Mouse (Mus musculus) embryo, embryonic 9.5 days (tissue): ENCODE measurements at regions not wholly inside any gene's neighbourhood (a gene's known extent, or its start where the extent isn't known, plus 50 kb on each side); places are given as distances from the start of the nearest gene placed in this dataset.

ENCODE experiments used
- DNase-seq: peaks from one replicate; pipeline ENCODE4 v3.0.0-alpha.2; 2017; ENCODE audit errors: extremely low spot score

DNA sequence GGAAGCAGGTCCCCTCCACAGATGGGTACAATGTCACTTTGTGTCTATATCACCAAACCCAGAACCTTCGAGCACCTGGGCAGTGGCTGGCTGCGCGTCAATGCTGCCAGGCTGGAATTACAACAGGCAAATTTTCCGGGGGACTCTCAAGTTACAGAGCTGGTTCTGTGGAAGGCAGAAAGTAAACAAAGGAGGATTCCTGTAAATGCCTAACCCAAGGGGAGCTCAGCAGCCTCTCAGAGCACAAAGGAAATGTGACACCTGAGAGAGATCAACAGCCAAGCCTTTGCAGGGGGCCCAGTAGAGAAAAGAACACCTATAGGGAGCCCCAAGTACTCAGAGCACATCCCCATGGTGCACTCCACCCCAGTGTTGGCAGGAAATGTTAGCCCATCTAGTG is 70.7 kb downstream of the Setd4 start:
- DNase-seq, result no peak

DNA sequence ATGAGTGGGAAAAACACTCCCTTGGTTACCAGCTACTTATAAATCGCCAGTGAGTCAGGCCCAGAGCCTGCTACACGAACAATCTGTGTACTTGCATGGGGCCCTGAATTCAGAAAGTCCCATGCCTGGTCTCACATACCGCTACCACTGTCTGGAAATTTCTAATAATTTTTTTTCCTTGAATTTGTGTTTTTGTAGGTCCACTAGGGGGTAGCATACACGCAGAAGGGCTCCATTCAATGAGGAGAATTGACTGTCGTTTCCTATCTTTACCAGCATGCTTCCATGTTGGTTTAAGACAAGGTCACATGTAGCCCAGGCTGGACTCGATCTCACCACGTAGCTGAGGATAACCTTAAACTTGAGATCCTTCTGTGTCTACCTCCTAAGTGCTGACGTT is 71.9 kb downstream of the Setd4 start:
- no peak for DNase-seq

DNA sequence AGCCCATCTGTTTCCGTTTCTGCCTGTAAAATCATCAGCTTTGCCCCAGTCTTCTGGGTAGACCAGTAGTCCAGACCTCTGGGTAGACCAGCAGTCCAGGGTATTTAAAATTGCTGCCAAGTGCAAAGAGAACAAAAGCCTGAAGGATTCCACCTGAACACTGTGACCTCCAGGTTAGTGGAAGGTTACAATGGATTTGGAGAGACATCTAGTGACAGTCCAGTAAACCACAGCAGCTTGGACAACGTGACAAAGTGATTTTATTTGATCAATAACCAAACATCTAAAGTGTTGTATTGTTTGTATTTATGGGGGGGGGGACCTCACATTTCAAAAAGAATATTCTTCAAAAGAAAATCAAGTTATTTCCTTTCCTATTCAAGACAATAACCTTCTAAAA is 81.4 kb downstream of the Setd4 start:
- DNase-seq, result no peak

DNA sequence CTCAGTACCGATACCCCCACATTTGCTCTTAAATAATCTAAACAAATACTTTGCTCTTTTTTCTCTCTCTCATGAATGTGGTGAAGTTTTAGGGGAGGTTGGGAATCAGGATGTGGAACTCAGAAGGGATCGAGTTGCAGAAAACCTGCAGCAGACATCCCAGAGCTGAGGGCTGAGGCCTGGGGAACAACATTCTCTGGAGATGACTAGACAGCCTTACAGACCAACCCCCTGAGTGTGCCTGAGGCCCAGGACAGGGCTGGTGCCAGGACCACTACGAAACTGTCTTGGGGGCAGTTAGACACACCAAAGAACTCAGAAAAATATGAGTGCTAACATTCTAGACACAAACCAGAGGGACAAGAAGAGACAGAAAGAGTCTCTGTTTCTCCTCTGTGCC is 83.4 kb downstream of the Setd4 start:
- no peak for DNase-seq

DNA sequence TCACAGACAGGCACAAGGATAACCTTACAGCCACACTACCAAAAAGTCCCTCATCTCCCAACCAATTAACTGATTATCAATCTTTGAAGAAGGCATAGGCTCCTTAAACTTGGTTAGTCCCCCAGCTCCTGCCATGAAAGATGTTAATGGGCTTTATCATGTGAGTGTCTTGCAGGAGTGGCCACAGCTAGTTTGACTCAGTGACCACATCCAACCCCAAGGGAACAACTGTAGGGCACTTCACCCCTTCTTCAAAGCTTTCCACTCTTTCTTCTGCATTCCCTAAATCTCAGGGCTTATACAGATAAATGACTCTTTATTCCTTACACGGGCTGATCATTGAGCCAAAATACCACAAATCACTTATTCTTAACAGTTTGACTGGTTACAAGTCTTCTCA is 85.2 kb downstream of the Setd4 start:
- DNase-seq, result no peak

DNA sequence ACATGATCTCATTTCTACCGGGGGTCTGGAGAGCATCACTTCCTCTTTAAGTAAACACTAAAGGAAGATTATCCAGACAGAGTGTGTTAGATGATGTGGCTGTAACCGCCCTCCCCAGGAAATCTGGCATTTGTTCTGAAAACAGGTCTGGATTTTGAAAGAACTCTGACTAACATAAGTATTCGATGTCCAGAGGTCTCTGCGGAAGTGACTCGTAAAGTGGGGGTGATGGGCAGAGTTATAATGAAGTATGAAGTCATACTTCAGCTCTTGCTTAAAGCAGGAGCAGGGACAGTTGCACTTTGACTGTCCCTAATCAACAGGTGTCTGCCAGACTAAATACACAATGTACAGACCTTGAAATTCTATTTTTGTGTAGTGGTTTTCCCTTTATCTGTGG is 87.1 kb downstream of the Setd4 start:
- DNase-seq, result no peak

DNA sequence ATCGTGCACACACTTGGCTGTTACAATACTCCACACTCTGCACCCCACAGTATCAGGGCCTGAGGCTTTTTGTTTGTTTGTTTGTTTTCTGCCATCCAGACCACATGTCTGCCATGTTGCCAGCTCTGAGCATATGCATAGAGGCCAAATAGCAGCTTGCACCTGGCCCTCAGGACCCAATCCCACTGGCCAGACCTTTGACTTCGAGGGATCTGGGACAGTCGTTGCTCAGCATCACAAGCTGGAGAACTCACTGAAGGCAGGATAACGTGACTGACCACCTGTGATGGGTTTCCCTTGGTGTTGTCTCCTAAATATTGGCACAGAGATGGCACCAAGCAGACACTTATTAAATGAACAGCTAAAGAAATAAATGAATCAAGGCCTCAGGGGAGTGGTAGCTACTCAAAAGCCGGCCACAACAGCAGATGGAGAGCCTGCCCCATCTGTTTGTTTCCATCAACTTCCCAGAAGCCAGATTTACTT is 88.4 kb downstream of the Setd4 start:
- no peak for DNase-seq

DNA sequence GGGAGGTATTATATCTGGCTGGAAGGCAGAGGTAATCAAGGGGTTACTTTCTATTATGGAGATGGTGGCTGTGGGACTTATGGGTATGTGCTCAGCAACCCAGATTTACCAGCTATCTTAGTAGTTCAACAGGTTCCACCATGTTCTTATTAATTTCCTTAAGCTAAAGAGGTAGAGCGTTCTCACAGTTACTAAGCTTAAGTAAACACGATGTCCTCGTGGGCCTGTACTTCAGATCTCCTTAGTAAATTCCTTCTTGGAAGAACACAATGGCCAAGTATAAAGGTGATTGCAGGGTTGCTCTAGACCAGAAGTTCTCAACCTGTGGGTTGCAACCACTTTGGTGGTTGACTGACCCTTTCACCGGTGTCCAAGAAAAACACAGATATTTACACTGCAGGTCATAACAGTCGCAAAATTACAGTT is 90.2 kb downstream of the Setd4 start:
- DNase-seq, result no peak

DNA sequence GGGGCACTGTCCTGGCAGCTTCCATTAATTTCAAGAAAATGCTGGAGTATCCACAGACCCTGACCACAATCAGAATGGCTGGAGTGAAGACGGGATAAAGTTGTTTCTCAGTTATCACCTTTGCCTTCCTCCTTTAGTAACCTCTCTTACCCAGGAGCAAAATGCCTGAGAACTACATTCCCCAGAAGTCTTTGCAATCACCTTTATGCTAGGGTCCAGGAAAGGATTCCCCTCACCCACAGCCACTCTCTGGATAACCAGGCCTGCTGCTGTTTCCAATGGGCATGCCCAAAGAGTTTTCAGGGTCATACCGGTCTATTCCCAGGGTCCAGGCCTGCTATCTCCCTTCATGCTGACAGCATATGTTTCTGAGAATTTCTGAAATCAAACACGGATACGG is 91.9 kb downstream of the Setd4 start:
- DNase-seq, result no peak

DNA sequence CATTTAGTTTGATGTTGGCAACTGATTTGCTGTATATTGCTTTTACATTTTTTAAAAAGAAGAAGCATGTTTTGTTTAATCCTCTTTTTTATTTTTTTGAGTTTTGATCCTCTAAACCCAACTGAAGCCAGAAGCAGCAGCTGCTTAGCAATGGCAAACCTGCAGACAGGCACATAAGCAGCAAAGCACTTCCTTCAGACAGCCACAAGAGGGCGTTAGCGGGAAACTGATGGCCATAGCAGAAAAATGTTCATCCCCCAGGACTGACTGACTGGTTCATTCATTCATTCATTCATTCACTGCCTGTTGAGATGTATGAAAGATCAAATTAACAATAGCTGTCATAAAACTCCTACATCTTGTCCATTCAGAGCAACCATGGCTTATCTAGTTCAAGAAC is 92.3 kb downstream of the Setd4 start:
- no peak for DNase-seq

DNA sequence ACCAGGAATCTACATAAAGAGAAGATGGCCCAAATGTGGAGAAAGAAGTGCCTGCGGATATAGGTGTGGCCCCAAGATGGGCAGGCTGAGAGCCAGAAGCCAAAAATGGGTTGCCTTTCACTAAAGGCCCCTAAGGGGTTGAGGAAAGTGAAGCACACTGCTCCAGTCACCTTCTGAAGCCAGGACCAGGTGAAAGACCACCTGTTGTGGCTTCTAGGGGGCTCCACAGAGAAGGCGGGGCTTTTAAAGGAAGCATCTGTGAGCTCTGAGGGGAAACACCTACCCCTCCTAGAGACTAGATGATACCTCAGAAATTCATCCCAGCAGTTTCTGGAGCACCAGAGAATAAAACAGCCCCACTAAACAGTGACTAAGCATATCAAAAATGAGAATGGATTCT is 105.1 kb downstream of the Setd4 start:
- DNase-seq, result no peak

DNA sequence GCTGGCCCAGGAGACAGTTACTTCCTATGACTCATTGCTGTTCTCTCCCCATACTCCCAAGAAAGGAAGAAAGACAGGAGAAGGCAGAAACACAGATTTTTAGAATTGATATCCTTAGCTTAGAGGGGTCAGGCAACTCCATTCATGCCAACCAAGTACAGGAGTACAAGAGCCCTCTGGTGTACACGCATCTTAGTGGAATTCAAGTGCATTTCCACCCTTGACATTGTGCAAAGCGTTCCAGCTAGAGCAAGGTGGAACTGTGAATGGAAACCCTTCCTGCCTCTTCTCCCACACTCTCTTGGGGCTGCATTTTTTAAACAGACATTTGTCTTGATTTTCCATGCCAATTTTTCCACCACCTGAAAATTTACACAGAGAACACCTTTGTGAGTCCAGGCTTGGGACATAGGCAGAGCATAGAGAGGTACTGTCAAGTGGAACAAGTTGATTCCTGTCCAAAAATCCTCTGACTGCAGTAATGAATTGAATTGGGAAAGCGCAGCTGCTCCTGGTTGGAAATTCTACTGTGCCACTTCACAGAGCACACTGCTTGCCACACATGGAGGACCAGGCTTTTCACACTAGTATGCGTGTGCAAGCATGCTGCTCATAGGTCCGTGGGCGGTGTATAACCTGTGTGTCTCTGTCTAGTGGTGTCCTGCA is 110.4 kb downstream of the Setd4 start:
- no peak for DNase-seq

DNA sequence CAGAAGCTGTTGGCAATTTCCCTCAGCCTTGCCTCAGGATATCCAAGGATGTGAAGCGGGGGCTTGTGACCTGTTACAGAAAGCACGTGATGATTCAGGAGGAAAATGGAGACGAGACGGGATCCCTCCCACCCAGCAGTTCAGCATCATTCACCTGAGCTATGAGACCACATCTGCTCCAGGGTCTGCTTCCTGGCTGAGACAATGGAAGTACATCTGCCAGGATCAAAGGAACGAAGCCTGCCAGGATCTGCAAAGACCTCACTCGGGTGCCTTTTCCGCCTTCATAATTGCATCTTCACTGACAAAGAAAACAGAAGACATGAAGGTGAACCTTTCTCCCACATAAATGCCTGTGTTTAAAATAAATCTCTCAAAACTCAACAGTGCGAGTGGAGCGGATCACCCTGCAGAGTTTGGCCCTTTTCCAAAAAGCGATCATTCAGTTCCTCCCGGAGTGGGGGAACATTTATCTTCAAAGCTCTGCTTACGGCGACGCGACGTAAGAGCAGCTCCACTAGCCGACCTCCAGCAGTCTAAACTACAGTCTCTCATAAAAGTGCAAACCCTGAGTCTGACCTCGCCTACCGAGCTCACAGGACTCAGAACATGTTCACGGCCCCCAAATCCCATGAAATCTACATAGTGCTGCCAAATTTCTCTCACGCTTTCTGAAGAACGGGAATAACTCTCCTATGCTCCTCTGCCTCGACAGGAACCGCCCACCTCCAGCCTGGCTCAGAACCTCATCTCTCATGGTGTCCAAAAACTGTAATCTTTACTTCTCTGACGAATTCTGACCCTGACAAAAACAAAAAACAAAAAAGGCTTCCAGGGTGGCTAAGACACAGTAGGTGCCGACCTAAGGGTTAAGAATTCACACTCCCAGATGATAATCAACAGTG is 117.0 kb downstream of the Setd4 start:
- no peak for DNase-seq

DNA sequence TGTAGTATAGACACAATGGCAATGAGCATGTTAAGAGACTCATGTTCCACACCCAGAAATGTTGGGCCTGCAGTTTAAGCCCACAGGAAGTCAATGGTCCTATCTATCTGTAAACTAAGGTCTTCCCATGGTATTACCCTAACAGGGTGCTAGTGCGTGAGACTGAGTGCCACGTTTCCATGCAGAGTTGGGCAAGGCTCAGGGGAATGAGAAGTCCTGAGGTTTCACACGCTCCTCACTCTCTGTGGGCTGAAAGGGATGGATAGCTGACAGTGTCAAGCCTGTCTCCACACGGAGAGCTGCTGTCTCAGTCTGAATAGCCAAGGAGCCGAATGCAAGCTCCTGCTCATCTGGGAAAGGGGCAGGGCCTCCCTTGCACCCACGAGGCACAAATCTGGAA is 133.9 kb downstream of the Setd4 start:
- no peak for DNase-seq

DNA sequence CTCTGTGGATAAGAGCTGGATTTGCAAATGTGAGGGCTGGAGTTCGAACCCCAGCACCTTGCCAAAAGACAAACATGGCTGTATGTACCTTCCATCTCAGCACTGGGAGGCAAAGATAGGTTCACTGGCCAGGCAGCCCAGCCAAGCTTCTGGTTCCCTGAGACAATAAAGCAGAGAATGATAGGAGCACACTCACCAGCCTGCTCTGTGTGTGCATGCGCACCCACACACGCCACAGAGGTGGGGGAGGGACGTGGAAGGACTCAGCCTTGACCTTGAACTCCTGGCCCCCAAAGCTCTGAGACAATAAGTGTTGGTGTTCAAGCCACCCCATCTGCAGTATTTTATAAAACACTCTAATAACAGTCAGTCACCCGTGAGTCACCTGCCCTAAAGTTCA is 138.1 kb downstream of the Setd4 start:
- no peak for DNase-seq

DNA sequence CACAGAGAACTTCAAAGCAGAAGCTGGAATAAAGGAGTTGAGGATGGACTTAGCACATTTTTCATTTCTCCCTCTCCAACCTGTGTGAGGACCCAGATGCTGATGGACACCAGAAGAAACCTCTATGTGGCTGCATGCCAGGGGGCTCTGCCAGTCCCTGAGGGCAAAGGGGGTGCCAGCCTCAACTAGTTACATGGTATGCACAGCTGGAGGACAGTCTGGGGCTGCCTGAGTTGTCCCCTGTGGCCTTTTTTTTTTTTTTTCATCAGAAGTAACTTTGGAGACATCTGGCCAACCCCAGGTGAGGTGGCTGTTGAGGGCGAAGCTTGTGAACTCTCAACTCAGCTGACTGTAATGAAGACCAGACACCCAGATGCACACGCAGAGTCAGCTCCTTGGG is 139.0 kb downstream of the Setd4 start:
- DNase-seq, result no peak

DNA sequence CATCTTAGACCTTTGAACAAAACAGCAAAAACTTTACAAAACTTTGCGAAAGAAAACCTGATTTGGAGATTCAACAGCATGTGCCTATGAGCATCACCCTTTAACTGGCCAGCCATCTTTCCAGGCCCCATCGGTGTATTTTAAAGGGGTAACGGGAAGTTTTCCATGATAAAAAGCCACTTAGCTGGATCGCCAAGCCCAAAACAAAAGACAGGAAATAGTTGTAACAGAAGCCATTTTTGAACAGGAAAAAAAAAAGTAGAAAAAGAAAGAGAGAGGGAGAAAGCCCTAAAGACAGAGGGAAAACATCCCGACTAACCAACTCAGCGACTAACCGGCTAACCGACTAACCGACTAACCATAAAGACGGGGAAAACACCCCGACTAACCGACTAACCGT is 140.5 kb downstream of the Setd4 start:
- DNase-seq, result no peak

DNA sequence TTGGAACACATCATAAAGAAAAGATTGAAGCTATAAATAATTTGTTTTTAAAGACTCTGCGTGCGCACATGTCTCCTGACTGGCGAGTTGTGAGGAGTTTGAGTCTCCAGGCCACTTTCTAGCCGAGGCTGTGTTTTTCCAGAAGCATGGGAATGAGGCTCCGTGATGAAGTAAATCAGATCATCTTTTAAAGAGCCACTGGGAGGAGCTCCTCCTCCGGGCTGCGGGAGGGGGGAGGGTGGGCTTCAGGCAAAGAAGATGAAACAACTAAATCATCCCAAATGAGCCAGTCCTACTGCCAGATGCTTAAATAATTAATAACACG is 141.6 kb downstream of the Setd4 start:
- no peak for DNase-seq

DNA sequence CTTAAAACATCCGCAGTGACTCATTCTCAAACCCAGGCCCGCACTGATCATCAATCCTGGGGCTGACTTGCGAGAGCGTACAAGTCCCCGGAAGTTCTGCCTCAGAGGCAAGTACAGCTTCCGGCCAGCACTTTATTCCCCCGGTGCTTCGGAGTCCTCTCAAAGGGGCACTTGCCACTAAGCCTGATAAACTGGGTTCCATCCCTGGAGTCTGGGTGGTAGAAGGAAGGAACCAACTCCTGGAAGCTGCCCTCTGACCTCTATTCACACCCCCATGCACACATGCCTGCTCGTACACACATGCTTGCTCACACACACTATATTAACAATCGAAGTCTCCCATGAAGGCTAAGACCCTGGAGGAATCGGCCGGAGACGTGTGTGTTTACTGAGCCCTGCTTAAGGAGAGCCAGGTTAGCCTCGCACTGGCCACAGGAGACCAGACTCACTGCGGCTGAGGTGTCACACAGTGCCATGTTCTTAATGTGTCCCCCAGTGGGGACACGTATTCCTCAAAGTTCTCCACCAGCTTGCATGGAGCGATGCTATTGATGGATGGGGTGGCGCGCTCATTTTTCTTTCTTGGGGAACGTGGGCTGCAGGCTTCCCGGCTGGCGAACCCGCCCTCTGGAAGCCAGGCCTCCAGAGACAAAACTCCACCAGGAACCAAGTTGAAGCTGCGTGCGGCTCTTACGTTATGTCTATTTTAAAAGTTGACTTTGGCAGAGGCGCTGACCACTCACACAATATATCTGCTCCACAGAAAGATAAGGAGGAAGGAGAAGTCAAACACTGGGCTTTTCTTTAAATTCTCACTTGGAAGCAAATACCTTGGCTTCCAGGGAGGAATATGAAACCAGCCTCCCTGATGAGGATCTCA is 142.2 kb downstream of the Setd4 start:
- no peak for DNase-seq

DNA sequence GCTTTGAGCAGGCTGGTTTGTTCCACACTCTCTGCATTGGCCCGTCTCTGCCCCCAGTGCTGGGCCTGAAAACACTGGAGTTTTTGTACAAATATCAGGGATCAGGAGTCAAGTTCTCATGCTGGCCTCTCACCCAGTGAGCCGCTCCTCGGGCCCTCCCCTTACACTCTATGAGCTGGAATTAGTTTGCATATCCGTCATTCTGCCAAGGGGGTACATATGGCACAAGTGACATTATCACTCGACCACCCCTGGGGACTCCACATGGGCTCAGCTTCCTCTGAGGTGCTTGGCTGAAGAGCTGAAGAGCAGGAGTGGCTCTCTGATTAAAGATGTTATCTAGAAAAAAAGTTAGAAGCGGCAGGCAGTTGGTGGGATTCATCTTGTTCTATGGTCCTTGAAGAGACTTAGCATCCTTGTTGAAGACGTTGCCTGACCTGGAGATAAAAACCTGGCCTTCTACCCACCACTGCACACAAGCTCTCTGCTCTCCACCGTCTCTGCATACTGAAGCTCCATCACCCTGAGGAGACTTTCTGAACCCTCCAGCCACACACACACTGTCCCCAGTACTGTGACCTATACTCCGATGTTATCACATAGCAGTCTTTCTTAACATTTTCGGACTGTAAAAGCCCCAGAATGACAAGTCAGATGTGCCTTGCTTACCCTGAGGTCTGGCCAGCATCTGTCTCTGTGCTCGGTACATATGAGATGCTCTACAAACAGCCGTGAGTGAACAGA is 144.2 kb downstream of the Setd4 start:
- DNase-seq, result no peak

DNA sequence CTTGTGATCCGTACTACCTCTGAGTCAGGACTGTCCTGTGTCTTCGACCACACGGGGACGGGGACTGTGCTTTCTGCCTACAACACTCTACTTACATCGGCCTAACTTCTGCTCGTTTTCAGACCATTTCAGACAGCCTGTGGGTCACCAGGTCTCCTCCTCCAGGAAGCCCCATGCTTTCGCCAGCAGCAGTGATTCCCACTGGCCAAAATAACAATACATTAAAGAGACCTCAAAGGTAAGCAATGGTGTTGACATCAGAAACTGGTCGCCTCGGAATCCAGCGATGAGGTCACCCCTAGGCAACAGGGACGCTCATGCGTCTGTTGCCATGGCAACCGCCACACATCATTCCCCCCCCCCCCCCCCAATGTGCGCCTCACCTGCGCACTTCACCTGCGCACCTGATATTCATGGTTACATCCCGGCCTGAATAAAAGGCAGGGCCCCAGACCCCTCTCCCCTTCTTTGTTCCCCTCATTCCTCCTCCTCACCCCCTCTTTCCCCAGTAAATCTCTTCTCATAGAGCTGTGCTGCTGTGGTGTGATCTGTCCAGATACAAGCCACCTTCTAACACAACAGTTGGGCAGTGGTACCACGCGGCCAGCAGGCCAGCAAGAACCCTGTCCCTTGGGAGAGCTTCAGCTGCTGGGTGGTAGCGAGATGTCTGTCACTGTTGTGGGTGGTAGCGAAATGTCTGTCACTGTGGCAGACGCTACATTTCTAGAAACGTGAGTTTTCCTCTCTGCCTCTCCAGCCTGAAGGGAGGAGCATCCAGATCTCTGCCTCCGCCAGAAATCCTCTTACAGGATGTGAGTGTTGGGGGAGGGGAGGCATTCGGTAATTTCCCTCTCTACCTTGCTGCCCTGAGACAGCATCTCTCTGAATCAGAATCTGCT is 145.0 kb downstream of the Setd4 start:
- DNase-seq, result no peak
